Mouse (Mus musculus) CD8-positive naive resting alpha-beta T cell, adult 2 months (primary cell): ENCODE data around the gene Gm28042.

Experiments used
- DNase-seq, 2 experiments: peaks; one replicate each; pipeline ENCODE4 v3.0.0; 2022; ENCODE audit warnings: low read depth in 2 of 2, low spot score in 2 of 2

The Gm28042 gene

GRCm38 (mm10) chr2:120026984-120027949, at the start of gene Gm28042, which contains the start of gene Jmjd7:
Gm28042 (plus strand) TSS chr2:120027493.
Jmjd7 (plus strand) TSS chr2:120027483.
- peak; percentile 90 to 95 for DNase-seq

GRCm38 (mm10) chr2:119980343-119980986, 46.8 kb upstream of the Gm28042 start:
- DNase-seq, result no peak

- DNase-seq, result no peak
Observed at GRCm38 (mm10) chr2:119981631-119982030, 45.7 kb upstream of the Gm28042 start.

GRCm38 (mm10) chr2:119985871-119986270, 41.4 kb upstream of the Gm28042 start:
- no peak for DNase-seq

- DNase-seq, result no peak
Observed at GRCm38 (mm10) chr2:119986369-119986768, 40.9 kb upstream of the Gm28042 start.

GRCm38 (mm10) chr2:119987441-119987840, 39.9 kb upstream of the Gm28042 start:
- no peak for DNase-seq

- DNase-seq, result no peak
Observed at GRCm38 (mm10) chr2:119988952-119989351, 38.3 kb upstream of the Gm28042 start.

- DNase-seq, result no peak
Observed at GRCm38 (mm10) chr2:119990881-119991280, 36.4 kb upstream of the Gm28042 start.

GRCm38 (mm10) chr2:119992349-119992748, 34.9 kb upstream of the Gm28042 start:
- no peak for DNase-seq

- no peak for DNase-seq
Observed at GRCm38 (mm10) chr2:119993515-119993914, 33.8 kb upstream of the Gm28042 start.

- DNase-seq, result no peak
Observed at GRCm38 (mm10) chr2:119994839-119995238, 32.5 kb upstream of the Gm28042 start.

- DNase-seq, result no peak
Observed at GRCm38 (mm10) chr2:119995391-119996281, 31.7 kb upstream of the Gm28042 start.

GRCm38 (mm10) chr2:119997354-119997753, 29.9 kb upstream of the Gm28042 start:
- no peak for DNase-seq

GRCm38 (mm10) chr2:119999731-120000130, 27.6 kb upstream of the Gm28042 start:
- DNase-seq, result no peak

- DNase-seq, result no peak
Observed at GRCm38 (mm10) chr2:120000882-120001584, 26.3 kb upstream of the Gm28042 start.

- DNase-seq, result no peak
Observed at GRCm38 (mm10) chr2:120001956-120002355, 25.3 kb upstream of the Gm28042 start.

GRCm38 (mm10) chr2:120003970-120004369, 23.3 kb upstream of the Gm28042 start:
- no peak for DNase-seq

- no peak for DNase-seq
Observed at GRCm38 (mm10) chr2:120006696-120007095, 20.6 kb upstream of the Gm28042 start.

GRCm38 (mm10) chr2:120007680-120008210, 19.5 kb upstream of the Gm28042 start:
- no peak for DNase-seq

- no peak for DNase-seq
Observed at GRCm38 (mm10) chr2:120008672-120009071, 18.6 kb upstream of the Gm28042 start.
